Mouse (Mus musculus): ENCODE measurements around the gene Ifna7.

Gene Ifna7

DNA sequence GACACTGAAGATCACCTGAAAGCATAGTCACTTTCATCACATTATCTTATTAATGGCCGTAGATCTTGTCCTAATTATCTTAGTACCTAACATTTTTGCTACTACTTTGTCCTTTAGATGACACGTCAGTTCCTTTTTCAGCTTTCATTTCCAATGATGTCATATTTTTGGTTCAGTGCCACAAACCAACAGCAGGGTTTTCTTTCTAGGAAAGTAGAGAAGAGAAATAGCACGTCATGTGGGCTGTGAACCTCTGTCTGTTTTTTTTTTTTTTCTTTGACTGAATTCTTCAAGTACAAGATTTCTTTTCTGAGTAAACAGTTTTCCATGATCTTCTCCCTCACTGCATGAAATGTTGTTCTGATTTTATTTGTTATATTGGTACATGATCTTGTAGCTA lies 24.0 kb downstream of the Ifna7 start:
- no peak for DNase-seq (ENCODE audit: low read depth)

DNA sequence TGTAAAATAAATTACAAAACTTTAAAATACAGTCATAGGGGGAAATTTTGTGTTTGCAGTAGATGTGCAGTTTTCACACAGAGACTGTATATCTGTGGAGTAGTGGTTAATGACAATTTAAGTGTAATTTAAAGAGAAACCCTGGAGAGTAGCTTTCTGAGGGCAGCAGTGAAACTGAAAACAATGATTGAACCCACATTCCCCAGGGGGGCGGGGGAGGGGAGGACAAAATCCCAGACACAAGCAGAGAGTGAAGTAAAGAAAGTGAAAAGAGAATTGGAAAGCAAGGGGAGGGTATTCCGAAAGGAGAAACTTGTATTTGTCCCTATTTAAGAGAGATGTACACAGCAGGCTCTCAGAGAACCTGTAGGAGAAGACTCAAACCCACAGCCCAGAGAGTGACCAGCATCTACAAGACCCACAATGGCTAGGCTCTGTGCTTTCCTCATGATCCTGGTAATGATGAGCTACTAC lies 25.4 kb downstream of the Ifna7 start, which contains the start of gene Ifna4:
TSS of gene Ifna4 (plus strand) at position 424 of the 474 bp plus-strand sequence.
- DNase-seq (ENCODE audit: low read depth), result no peak

DNA sequence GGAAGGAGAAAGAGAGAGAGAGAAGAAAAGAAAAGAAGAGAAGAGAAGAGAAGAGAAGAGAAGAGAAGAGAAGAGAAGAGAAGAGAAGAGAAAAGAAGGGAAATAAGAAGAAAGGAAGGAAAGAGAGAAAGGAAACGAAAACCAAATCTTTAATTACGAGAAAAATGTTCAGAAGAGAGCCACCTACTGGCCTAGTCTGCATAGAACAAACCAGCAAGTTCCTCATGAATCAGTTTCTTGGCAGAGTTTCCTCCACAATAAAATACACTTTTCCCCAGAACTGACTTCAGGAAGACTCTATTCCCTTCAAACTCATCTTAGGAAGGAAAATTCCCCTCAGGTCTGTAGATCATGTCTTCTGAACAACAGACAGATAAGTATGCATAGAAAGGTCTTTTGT lies 29.3 kb downstream of the Ifna7 start:
- DNase-seq (ENCODE audit: low read depth), result peak; percentile 57

DNA sequence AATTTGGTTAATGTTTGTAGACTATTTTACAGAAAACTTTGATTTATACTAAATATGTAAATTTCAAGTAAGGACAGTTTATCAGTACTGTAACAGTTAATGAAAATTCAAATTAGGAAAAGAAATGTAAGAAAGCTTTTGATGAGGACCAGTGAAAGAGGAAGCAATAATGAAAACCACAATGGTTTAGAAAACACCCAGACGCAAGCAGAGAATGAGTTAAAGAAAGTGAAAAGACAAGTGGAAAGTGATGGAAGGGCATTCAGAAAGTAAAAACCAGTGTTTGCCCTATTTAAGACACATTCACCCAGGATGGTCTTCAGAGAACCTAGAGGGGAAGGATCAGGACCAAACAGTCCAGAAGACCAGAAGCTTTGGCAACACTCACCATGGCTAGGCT lies 33.7 kb downstream of the Ifna7 start, which contains the start of gene Ifna1:
TSS of gene Ifna1 (plus strand) at position 390 of the 400 bp plus-strand sequence.
- no peak for DNase-seq (ENCODE audit: low read depth)

DNA sequence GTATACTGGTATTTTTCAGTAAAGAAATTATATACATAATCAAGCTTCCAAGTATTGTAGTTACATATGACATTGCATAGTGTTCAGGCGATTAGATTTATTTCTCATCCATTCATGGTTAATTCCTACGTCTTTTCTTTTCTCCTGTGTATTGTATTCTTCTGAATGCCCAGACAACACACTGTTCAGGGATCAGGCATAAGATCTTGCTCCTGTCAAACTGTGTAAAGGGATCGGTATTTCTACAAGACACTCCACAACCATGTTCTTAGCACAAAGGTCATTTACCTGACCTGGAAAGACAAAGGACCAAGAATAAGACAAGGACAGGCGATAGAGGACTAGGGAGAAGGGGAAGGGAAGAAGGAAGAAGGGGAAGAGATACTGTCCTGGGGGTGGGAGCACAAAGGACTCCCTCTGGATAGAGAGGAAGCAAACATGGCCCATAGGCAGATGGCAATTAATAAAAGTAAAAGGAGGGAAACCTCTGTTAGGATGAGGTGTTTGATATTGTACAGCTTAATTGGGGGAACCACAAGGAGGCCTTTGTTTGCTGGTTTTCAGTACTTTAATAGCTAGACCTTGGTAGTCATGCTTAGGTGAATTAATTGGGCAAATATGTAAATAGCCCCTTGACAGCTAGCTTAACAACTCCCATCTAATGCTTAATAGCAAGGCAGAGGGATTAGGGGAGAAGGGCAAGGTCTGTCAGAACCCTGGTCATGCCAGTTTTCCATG lies 35.2 kb downstream of the Ifna7 start:
- no peak for DNase-seq (ENCODE audit: low read depth)

DNA sequence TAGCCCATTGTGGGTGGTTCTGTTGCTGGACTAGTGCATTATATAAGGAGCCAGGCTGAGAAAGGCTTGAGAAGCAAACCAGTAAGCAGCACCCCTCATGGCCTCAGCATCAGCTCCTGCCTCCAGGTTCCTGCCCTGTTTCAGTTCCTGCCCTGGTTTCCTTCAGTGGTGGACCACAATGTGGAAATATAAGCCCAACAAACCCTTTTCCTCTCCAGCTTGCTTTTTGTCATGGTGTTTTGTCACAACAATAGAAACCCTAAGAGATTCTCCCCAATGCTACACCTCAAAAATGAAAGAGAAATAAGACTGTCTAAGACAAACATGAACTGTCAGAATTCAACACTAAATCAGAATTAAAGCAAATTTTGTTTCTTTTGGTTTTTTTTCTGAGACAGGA lies 43.2 kb downstream of the Ifna7 start:
- no peak for DNase-seq (ENCODE audit: low read depth)

DNA sequence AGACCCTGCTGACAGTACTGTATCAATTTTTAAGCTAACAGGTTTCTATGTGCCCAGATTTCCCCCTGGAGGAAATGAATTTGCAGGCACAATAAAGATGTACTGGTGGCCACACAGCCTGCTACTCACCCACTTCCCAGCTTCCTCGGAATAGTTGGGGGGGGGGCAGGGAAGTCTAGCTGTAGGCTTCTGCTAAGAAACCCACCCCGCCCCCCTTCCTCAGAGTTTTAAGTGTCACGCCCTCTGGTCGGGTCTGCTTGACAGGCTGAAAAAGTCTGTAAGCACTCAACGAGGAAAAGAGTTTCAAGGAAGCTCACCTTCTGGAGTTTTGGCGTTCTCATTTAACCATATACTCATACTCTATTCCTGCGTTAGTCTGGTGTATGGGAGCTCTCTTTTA lies 47.3 kb downstream of the Ifna7 start:
- DNase-seq (ENCODE audit: low read depth), result no peak

DNA sequence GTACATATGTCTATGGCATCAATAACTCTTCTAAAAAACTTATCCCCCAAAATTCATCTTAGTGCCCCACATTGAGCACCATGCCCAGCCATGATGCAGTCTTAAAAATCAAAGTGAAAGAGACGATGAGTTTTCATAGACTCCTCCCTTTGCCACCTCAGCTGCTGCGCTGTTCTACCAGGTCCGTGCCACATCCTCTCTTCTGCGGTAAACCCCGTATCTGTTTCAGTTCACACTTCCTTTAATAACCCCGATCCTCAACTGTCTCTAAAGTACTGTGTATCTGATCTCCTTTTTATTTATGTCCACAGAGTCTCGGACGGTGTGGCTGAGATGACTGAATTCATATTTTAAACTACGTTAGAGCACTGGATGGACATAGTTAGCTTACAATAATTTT lies 48.6 kb downstream of the Ifna7 start:
- DNase-seq (ENCODE audit: low read depth), result peak; percentile 89

DNA sequence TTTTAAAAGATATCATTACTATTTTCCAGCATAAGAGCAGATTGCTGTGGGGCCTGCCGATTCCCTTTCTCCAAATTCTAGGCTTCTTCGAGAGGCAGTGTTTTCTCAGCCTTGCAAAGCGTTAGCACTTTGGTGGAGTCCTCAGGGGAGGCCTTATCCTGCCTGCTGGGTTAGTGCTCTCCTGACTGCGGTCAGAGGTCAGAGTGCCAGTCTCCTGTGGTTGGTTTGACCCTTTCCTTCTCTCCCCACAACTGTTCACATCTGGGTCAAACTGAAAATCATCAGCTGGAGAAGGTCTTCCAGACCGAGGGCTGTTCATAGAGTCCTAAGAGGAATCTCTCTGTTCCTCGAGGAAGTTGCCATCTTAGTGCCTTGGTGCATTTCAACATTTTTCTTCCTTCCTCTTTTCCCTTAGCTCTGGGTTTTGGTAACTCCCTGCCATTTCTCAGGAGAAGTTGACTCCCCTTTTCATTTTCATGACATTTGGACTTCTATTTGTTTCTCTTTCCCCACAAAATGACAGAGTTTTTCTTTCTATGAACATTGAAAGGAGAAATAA lies 49.1 kb downstream of the Ifna7 start:
- DNase-seq (ENCODE audit: low read depth), result no peak
